Mouse (Mus musculus): ENCODE results near the gene AC170998.1.

AC170998.1 gene

GRCm38 (mm10) chr17:28725783-28726182 lies at the start of gene AC170998.1:
Gene AC170998.1 (plus strand): TSS chr17:28726083.
- DNase-seq (ENCODE audit: extremely low spot score, low read depth, low spot score) = no peak

- no peak for DNase-seq (ENCODE audit: extremely low spot score, low read depth, low spot score)
These were observed 43.4 kb upstream of the AC170998.1 start for GRCm38 (mm10) chr17:28682311-28683084.

DNA sequence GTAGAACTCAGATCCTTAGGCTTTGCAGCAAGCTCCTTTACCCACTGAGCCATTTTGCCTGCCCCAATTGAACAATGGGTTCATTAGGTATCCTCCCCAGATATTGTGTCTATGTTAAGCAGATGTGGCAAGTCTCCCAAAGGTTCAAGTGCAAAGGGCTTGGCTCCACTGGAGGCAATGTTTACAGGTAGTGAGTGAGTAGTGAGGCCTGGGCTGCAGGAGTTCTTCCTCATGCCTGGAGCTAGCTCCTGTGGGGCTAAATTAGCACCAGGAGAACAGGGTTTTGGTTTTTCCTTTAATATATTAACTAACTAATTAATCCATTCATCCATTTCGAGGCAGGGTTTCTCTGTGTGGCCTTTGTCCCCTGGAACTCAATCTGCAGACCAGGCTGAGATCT lies 42.3 kb upstream of the AC170998.1 start:
- DNase-seq (ENCODE audit: extremely low spot score, low read depth, low spot score) = no peak

- DNase-seq (ENCODE audit: extremely low spot score, low read depth, low spot score) = no peak
These were observed 41.3 kb upstream of the AC170998.1 start for GRCm38 (mm10) chr17:28684631-28685030.

DNA sequence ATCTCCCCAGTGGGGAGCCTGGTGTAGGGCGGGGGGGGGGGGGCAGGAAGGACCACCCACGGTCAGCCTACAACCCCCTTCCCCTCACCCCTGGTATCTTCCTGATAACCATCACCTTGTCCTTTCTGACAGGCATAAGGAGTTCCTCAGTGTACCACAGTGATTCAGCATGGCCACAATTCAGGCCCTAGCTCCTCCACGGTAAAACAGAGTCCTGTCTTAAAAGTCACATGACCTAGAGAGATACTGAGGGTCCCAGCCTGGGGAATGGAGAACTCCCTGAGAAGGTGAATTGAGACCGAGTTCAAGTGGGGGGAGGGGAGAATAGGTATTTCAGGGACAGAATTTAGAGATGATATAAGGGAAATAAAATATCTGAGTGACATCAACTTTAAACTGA lies 38.5 kb upstream of the AC170998.1 start:
- DNase-seq (ENCODE audit: extremely low spot score, low read depth, low spot score) = no peak

DNA sequence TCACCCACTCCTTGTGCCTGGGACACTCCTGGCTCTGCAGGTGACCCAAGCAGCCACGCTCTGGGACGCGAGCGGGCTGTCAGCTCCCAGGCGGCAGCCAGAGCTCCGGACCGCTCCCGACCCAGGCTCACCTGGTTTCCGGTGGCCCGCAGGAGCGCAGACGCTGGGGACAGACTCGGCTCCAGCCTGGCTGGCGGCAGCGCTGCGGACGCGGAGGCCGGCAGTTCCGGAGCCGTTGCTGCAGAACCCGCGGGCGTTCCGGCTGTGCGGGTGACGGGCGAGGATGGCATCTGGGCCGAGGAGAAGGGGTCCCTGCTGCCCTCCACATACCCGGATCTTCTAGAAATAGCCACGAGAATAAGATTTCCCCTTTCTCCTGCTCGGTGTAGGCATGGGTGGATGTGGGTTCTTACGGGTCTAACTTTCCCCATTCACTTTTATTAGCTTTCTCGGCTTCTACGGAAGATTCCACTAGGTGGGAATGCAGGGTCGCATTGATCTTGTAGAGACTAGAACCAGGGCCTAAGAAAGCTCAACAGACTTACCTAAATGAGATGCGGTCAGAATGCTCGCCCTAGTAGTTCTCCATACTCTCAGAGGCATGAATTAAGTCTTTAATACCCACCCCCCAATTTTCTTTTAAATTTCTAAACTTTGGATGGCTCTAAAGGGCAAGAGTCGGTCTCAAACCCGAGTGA lies 36.1 kb upstream of the AC170998.1 start, which contains the start of gene Slc26a8:
Slc26a8 (minus strand) TSS at position 648 of the 698 bp plus-strand sequence.
- no peak for DNase-seq (ENCODE audit: extremely low spot score, low read depth, low spot score)

DNA sequence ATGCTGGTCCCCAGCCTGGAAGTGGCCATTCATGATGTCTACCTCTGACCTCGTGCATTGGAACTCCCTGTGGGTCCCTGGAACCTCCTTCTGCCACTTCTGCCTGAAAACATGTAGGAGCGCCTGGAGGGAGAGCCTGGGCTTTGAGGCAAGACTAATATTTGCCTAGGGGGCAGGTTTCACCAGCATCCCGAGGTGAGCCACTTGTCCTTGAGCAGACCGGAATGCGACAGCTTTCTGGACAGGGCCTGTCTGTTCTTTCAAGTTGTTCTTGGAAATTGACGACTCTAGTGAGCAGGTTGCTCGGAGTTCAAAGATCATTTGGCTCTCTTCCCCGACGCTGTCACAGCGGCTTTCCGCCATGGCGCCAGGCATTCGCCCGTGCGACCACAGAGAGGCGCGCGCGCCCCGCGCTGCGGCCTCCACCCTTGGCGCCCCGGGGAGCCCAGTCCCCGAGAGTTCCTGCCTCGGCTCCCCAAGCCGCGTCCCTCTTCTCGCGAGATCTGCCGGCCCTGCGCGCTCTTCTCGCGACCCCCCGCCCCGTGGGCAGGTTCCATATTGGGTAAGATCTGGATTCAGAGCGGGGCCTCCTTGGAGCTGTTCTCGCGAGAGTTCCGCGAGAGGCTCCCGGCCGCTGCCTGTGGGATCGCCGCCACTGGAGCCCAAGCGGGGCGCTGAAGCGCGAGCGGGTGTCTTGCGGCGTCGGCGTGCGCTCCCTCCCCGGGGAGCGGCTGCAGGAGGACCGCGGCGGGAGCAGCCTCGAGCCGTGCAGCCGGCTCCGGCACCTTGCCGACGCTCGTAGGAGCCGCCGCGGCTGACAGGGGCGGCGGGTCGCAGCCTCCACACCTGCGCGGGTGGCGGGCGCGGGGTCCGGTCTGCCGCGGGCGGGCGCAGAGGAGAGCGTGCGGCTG lies 34.9 kb upstream of the AC170998.1 start, which contains the start of gene Mapk14:
Mapk14 (plus strand) TSS at position 554 of the 911 bp plus-strand sequence.
- DNase-seq (ENCODE audit: extremely low spot score, low read depth, low spot score) = peak; percentile 93

DNA sequence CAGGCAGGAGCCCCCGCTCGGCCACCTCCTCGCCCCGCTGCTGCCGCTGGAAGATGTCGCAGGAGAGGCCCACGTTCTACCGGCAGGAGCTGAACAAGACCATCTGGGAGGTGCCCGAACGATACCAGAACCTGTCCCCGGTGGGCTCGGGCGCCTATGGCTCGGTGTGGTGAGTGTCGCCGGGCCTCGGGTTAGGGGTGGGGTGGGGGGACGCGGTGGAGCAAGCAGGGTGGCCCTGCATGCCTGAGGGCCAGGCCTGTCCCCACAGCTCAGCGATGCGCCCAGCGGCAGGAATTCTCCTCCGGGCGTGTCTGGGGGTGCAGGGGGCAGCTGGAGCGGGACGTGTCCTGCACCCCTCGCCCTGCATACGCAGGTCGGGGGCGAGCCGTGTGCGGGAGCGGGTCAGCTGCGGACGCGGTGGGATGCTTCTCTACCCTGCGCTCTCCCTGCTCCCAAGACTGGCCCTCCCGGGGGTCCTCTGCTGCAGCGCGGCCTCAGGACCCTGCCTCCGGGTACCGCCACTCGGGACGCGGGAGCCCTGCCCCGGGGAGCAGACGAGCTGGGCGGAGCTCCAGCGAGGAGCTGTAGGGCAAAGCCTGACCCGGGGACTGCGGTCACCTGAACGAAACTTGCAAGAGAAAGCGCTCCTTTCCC lies 34.1 kb upstream of the AC170998.1 start:
- DNase-seq (ENCODE audit: extremely low spot score, low read depth, low spot score) = no peak

GRCm38 (mm10) chr17:28692341-28692710 lies 33.6 kb upstream of the AC170998.1 start:
- no peak for DNase-seq (ENCODE audit: extremely low spot score, low read depth, low spot score)

DNA sequence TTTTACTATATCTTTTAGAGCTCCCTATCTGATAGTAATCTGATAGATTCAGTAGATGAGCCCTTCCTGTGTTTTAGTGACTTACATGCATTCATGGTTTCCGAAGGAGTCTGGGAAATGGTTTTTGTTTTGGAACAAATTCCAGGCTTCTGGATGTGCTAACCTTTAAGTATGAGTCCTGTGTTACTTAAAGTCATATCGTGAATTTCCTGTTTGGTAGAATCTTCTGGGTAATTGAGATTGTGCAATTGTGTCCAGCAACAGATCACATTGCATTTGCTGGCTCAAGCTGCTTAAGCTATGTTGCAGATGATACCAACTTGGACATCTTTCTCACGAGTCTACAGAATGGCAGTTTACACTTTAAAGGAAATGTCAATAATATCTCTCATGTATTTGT lies 32.8 kb upstream of the AC170998.1 start:
- no peak for DNase-seq (ENCODE audit: extremely low spot score, low read depth, low spot score)

GRCm38 (mm10) chr17:28694078-28694477 lies 31.8 kb upstream of the AC170998.1 start:
- DNase-seq (ENCODE audit: extremely low spot score, low read depth, low spot score) = no peak

- DNase-seq (ENCODE audit: extremely low spot score, low read depth, low spot score) = no peak
These were observed 31.1 kb upstream of the AC170998.1 start for GRCm38 (mm10) chr17:28694832-28695231.

GRCm38 (mm10) chr17:28696641-28697040 lies 29.2 kb upstream of the AC170998.1 start:
- DNase-seq (ENCODE audit: extremely low spot score, low read depth, low spot score) = no peak

- no peak for DNase-seq (ENCODE audit: extremely low spot score, low read depth, low spot score)
These were observed 28.3 kb upstream of the AC170998.1 start for GRCm38 (mm10) chr17:28697290-28698195.

DNA sequence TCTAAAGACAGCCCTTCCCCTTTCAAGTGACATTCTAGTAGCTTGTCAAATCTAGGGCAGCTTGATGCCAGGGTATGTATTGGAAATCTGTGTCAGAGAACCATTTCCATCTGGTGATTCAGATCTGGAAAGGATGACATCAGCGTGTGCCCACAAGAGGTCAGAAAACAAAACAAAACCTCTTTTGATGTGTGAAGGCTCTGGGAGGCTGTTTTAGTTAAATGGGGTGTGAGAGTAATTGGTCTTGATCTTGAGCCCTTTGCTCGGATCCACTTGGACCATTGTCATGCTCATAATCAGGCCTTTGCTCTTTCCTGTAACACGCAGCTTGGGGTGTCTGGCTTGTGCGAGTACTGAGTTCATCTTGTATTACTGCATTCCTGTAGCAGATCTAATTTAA lies 27.6 kb upstream of the AC170998.1 start:
- DNase-seq (ENCODE audit: extremely low spot score, low read depth, low spot score) = no peak

DNA sequence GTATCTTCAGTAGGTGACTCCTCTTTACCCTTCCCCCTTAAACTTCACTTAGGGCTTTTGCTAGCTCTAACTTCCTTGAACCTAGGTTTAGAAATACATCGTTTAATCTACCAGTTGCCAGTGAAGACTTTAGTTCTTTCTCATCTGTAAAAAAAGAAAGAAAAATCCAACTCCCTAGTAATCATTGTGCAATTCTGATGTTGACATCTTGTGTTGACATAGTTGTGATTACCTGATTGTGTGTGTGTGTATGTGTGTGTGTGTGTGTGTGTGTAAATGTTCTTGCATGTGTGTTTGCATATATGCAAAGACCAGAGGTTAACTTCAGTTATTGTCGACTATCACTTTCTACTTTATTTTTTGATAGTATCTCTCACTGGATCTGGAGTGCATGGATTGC lies 27.2 kb upstream of the AC170998.1 start:
- no peak for DNase-seq (ENCODE audit: extremely low spot score, low read depth, low spot score)

DNA sequence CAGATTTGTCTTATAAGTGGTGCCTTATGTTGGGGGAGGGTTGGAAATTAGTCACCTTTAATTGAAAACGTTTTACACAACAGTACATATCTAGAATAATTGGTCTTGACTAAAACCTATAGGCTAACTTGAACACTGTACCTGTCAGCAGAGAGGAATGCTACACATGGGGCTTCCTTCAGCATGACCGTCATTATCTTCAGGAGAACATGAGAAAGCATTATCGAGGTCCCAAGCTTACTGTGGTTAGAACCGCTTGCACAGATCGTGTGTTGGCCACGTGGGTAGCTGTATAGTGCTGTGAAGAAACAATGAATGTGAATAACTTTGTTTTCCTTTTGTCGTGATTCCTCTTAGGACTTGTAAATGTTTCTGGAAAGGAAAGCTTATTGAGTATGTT lies 26.1 kb upstream of the AC170998.1 start:
- no peak for DNase-seq (ENCODE audit: extremely low spot score, low read depth, low spot score)

DNA sequence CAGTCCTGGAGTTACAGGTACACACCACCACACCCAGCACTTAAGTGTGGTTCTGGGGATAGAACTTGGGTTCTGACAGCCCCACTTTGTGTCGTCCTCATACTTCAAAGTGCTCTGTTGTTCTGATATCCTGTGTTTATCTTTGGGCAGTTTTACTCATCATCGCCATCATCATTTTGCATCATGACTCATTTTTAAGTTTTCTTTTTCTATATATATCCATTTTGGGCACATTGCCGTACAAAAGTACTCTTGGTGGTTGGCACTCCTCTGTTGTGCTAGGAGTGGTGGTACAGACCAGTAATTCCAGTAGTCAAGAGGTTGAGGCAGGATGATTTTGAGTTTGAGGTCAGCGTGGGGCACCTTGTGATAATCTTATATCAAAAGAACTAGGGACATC lies 24.7 kb upstream of the AC170998.1 start:
- no peak for DNase-seq (ENCODE audit: extremely low spot score, low read depth, low spot score)

DNA sequence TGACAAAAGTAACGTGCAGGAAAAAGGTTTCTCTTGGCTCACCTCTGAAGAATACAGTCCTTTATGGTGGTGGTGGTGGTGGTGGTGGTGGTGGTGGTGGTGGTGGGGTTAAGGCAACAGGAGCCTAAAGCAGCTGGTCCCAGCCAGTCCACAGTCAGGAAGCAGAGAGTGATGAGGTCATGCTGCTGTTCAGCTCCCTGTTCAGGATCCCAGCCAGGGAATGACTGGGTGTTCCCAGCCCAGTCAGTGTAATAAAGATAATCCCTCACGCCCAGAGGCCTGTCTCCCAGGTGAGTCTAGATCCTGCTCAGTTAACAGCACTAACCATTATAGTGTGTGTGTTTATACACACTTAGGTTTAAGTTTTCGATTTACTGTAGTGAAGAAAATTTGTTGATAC lies 24.1 kb upstream of the AC170998.1 start:
- DNase-seq (ENCODE audit: extremely low spot score, low read depth, low spot score) = no peak

DNA sequence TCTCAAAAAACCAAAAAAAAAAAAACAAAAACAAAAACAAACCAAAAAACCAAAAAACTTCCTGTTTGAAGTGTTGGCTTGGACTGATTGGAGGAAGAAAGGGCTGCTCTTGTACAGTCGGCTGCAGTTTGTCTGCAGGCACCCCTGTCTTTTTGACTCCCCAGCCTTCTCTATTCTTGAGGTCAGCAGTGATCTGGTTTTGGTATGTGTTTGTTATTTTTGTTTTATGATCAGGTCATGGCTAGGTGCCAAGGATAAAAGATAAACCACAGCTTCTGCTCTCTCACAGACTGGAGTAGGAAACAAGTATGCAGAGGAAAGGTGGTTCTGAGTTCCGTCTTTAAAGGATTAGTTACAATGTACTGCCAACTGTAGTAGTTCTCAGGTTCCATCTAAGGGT lies 23.2 kb upstream of the AC170998.1 start:
- DNase-seq (ENCODE audit: extremely low spot score, low read depth, low spot score) = no peak

Measured in hindlimb bud, embryonic 11.5 days (tissue).